Comparison of ENCODE assay signal across 8 mouse cellular contexts in genomic region chr6:40689180-40689579, GRCm38 (mm10).
DNase-seq lines count a peak whose midpoint lies in the region.

No protein-coding gene starts in this region.

- intact Hi-C loops in heart, postnatal 10 days (cut with DNase I) = loop anchor here (1.0 to 2.0 kb wide), 2 partner anchors 71 to 208 kb away; no protein-coding TSS in a partner anchor

- DNase-seq in A20 (ENCODE audit: low read depth, low spot score) (peak; percentile 67), MEL-GATA-1-ER (ENCODE audit: extremely low read depth, low read depth) (peak; percentile 23)
- peak; percentile 67 to 86 for DNase-seq in cerebellum, postnatal 10 days
- DNase-seq in heart, postnatal 10 days = peak; percentile 62 to 72
- peak; percentile 26 to 48 for DNase-seq in kidney, postnatal 36 days
- DNase-seq in lung, postnatal 10 days = peak; percentile 51
- DNase-seq in right cerebral cortex, adult 18-20 months = peak; percentile 61
- DNase-seq in gastrocnemius, postnatal 10 days = no peak
